ENCODE assay signal across 8 mouse cellular contexts in genomic region chr1:132476928-132477691, GRCm38 (mm10). TPM values are rescaled to one million over a fixed set of nuclear protein-coding genes. Genes with fewer than 3 reads are reported as not detected.
A peak's percentile ranks its signal among the peaks of the same experiment; 100 is the strongest.
DNase-seq lines count a peak whose midpoint lies in the region; ATAC-seq and TF ChIP-seq lines count a peak whose summit lies in the region.

Gene Rbbp5 (plus strand): TSS chr1:132477365.

- peak within 1 kb of the TSS; percentile 99 for H3K27ac ChIP-seq in gastrocnemius, adult 2 months
- peak within 1 kb of the TSS; percentile 81 for H3K27ac ChIP-seq in hindbrain, postnatal 0 days
- peak within 1 kb of the TSS; percentile 100 for H3K27ac ChIP-seq in left cerebral cortex, adult 2 months

- 0 out of 2 replicates have a peak, but pooled peaks cover 9% of the 10 kb centered on the region for H3K4me1 ChIP-seq in hindbrain, postnatal 0 days (ENCODE audit: insufficient read depth, low read length)

- under 1% methylated on average over 43 of the region's 43 CpGs for WGBS in hindbrain, postnatal 0 days

- H3K4me3 ChIP-seq in gastrocnemius, adult 2 months = peak within 1 kb of the TSS; percentile 88
- H3K4me3 ChIP-seq in hindbrain, postnatal 0 days (ENCODE audit: low read length) = peak within 1 kb of the TSS; percentile 89
- H3K4me3 ChIP-seq in left cerebral cortex, adult 2 months = peak within 1 kb of the TSS; percentile 81

- intact Hi-C loops in gastrocnemius, adult 2 months (cut with DNase I) = loop anchor here (2.0 to 5.0 kb wide), 3 partner anchors 40 to 110 kb away; partner anchors contain the start of gene Dstyk
- intact Hi-C loops in left cerebral cortex, adult 2 months (cut with DNase I) = loop anchor here (2.0 kb wide), 1 partner anchor 110 kb away; no protein-coding TSS in a partner anchor

- peak within 1 kb of the TSS; percentile 73 for H3K4me2 ChIP-seq in hindbrain, postnatal 0 days (ENCODE audit: low read depth, low read length)

- peak; percentile 18; the same call in 1 of the 2 replicates for TF ChIP-seq CTCF in gastrocnemius, adult 2 months (IDR thresholded peaks at IDR 0.05)
- peak; percentile 35 for TF ChIP-seq CTCF in hindbrain, postnatal 0 days (IDR thresholded peaks at IDR 0.05; ENCODE audit: low read depth)
- no peak; the same call in none of the 2 replicates for TF ChIP-seq CTCF in left cerebral cortex, adult 2 months (IDR thresholded peaks at IDR 0.05)

- H3K9me3 ChIP-seq in hindbrain, postnatal 0 days (ENCODE audit: low read length) = no peaks in the 10 kb centered on the region

- ATAC-seq in hindbrain, postnatal 0 days = peak; percentile 92
- ATAC-seq in megakaryocyte, adult 5-6 weeks (ENCODE audit: poor library complexity, severe bottlenecking) = peak; percentile 96

- no peaks in the 10 kb centered on the region for H3K27me3 ChIP-seq in hindbrain, postnatal 0 days (ENCODE audit: insufficient read depth, low read length)

- H3K36me3 ChIP-seq in hindbrain, postnatal 0 days (ENCODE audit: insufficient read depth, low read length) = no peaks in the 10 kb centered on the region

- H3K9ac ChIP-seq in hindbrain, postnatal 0 days (replicated peaks; ENCODE audit: low read length) = peak within 1 kb of the TSS; percentile 67

- peak; percentile 73 for DNase-seq in WW6 (ENCODE audit: low read depth, low spot score)
- peak; percentile 82 to 89 for DNase-seq in cerebellum, postnatal 4 days (ENCODE audit: low spot score in 2 of 2)
- DNase-seq in gastrocnemius, adult 2 months = peak; percentile 91
- peak; percentile 94 for DNase-seq in hindbrain, postnatal 0 days (ENCODE audit: low spot score)
- peak; percentile 85 to 88 for DNase-seq in left cerebral cortex, adult 2 months (ENCODE audit: extremely low spot score in 1 of 2, low spot score in 2 of 2)
- DNase-seq in right cerebral cortex, adult 2 months (ENCODE audit: low spot score in 2 of 2) = peak; percentile 86 to 91
- DNase-seq in urinary bladder, postnatal 14 days (ENCODE audit: low spot score) = peak; percentile 87

RNA-seq across cellular contexts. Expression of gene Rbbp5, which starts in this region (rescaled TPM):
- total RNA-seq in gastrocnemius, adult 2 months (2021) = 10 to 100 TPM; 18.4 to 23.5 TPM
- 22.4 and 27.7 TPM in 2 replicates for total RNA-seq in hindbrain, postnatal 0 days (2014; rRNA removed)
- 23.8 and 24.2 TPM in 2 replicates for polyA plus RNA-seq in hindbrain, postnatal 0 days (2015; fragmentation: Nextera tagmentation; extraction: Ambion mirVana)
- 10 to 100 TPM; 55.1 to 62.5 TPM for total RNA-seq in left cerebral cortex, adult 2 months (2021)
- total RNA-seq in megakaryocyte, adult 5-6 weeks (2015) = 47.9 and 53.9 TPM in 2 replicates
- total RNA-seq in megakaryocyte, adult 5-6 weeks (2017) = 63.0 and 72.4 TPM in 2 replicates

Comparison
In these comparisons a context has a peak if more than half of its experiments do, and no peak if none do; other contexts are left out.
1. Peak in every context shown above with its lines: DNase-seq, ATAC-seq, H3K4me3 ChIP-seq and H3K27ac ChIP-seq.